Mouse (Mus musculus) liver, embryonic 14.5 days (tissue): ENCODE data around the gene Tatdn3. TPM values are rescaled to one million over a fixed set of nuclear protein-coding genes. Genes with fewer than 3 reads are reported as not detected.

ENCODE experiments used
- ATAC-seq: fragments of 200-750 bp; cut with Nextera tagmentation; 2 replicates; pipeline ENCODE4 v1.8.0; 2017; ENCODE audit warnings: moderate number of reproducible peaks, mild to moderate bottlenecking, moderate library complexity; ENCODE audit not compliant: insufficient read depth
- DNase-seq, 3 experiments: peaks; one replicate each; pipeline ENCODE4 v3.0.0-alpha.2; 2012 to 2013; ENCODE audit warnings: low read depth in 3 of 3, low spot score in 3 of 3
- H3K27ac ChIP-seq: fragments of 300-500 bp; sonication (generic); 2 replicates; pipeline ENCODE4 v1.5.1; 2014; ENCODE audit warnings: moderate library complexity, mild to moderate bottlenecking, control low read depth, inconsistent platforms
- H3K27me3 ChIP-seq: fragments of 300-500 bp; sonication (generic); 2 replicates; pipeline ENCODE4 v1.6.1; 2014; ENCODE audit warnings: mild to moderate bottlenecking, low read length, moderate library complexity; ENCODE audit not compliant: control insufficient read depth, insufficient read depth
- H3K36me3 ChIP-seq: fragments of 300-500 bp; sonication (generic); replicated peaks from 2 replicates; pipeline ENCODE4 v1.6.1; 2014; ENCODE audit warnings: low read depth; ENCODE audit not compliant: control insufficient read depth, insufficient read depth
- H3K4me1 ChIP-seq, 2 experiments: fragments of 200-500 bp in 1 of 2; fragments of 300-500 bp in 1 of 2; sonication (generic) in 1 of 2; replicated peaks; 2 replicates each; pipeline ENCODE4 v1.6.1; 2012 to 2014; ENCODE audit warnings: antibody characterized with exemption in 1 of 2, inconsistent platforms in 1 of 2, low read length in 1 of 2; ENCODE audit not compliant: control insufficient read depth in 2 of 2, insufficient read depth in 2 of 2
- H3K4me2 ChIP-seq: fragments of 300-500 bp; sonication (generic); 2 replicates; pipeline ENCODE4 v1.6.1; 2014; ENCODE audit warnings: low read depth, mild to moderate bottlenecking, control low read depth, moderate library complexity
- H3K4me3 ChIP-seq, 2 experiments: fragments of 200-500 bp in 1 of 2; fragments of 300-500 bp in 1 of 2; sonication (generic) in 1 of 2; 2 replicates each; pipeline ENCODE4 v1.5.1; 2012 to 2014; ENCODE audit warnings: low read depth in 2 of 2, low read length in 2 of 2, mild to moderate bottlenecking in 2 of 2, control low read depth in 1 of 2, inconsistent platforms in 1 of 2, moderate library complexity in 1 of 2; ENCODE audit not compliant: insufficient read depth in 1 of 2
- H3K9ac ChIP-seq: fragments of 300-500 bp; sonication (generic); replicated peaks from 2 replicates; pipeline ENCODE4 v1.6.1; 2014; ENCODE audit warnings: mild to moderate bottlenecking, control low read depth, moderate library complexity
- H3K9me3 ChIP-seq: fragments of 300-500 bp; sonication (generic); 2 replicates; pipeline ENCODE4 v1.6.1; 2016; ENCODE audit warnings: low read length, mixed read lengths; ENCODE audit not compliant: control insufficient read depth
- CTCF ChIP-seq: IDR thresholded peaks from 2 replicates; pipeline ENCODE4 v1.5.1; 2016; ENCODE audit warnings: antibody characterized with exemption, low read depth, control low read depth
- EP300 ChIP-seq: IDR thresholded peaks from 2 replicates; pipeline ENCODE4 v1.6.1; 2016; ENCODE audit warnings: antibody characterized with exemption, low read depth
- WGBS: fragments of 180-500 bp; shearing (Covaris S2); extraction: QIAGEN DNeasy Blood & Tissue Kit; methylation state at CpG from one replicate; pipeline ENCODE4 v1.1.7; 2014; ENCODE audit not compliant: insufficient replicate concordance; 5-methylcytosine and 5-hydroxymethylcytosine counted together
- polyA plus RNA-seq, 2 experiments: library from polyadenylated mRNA; depleted of rRNA in 1 of 2; stranded (reverse) in 1 of 2; unstranded in 1 of 2; fragments of >200 nt; fragmentation: Nextera tagmentation in 1 of 2; extraction: Ambion mirVana in 1 of 2; gene quantifications; 2 replicates each; pipeline versions ENCODE4 v1.2.1 to v1.2.3; 2012 to 2014

Tatdn3 gene
- polyA plus RNA-seq, 2 experiments, result 6.5 to 8.5 TPM

GRCm38 (mm10) chr1:191102730-191103370 lies 40.1 kb upstream of the Tatdn3 start:
- no peak overlapping the region for H3K4me3 ChIP-seq
- no peaks in the 10 kb centered on the region for H3K4me1 ChIP-seq
- ATAC-seq, result no peak
- no peak overlapping the region for H3K9ac ChIP-seq
- no peaks in the 10 kb centered on the region for H3K36me3 ChIP-seq
- no peak overlapping the region for H3K27ac ChIP-seq
- H3K27me3 ChIP-seq, result peaks cover 30% of the 10 kb centered on the region
- 67% methylated on average over 15 of the region's 15 CpGs for WGBS
- no peaks in the 10 kb centered on the region for H3K9me3 ChIP-seq
- no peak overlapping the region for H3K4me2 ChIP-seq
- no peak for TF ChIP-seq EP300
- TF ChIP-seq CTCF, result no peak
- no peak for DNase-seq

GRCm38 (mm10) chr1:191099772-191100291 lies 37.1 kb upstream of the Tatdn3 start:
- ATAC-seq (no peak), DNase-seq (no peak)
- H3K36me3 ChIP-seq, result no peaks in the 10 kb centered on the region
- H3K27me3 ChIP-seq, result peaks cover 44% of the 10 kb centered on the region
- no peak overlapping the region for H3K4me2 ChIP-seq
- H3K4me1 ChIP-seq, result no peaks in the 10 kb centered on the region
- TF ChIP-seq CTCF, result no peak
- no peak for TF ChIP-seq EP300
- no peak overlapping the region for H3K27ac ChIP-seq
- no peak overlapping the region for H3K4me3 ChIP-seq
- H3K9me3 ChIP-seq, result no peaks in the 10 kb centered on the region
- H3K9ac ChIP-seq, result no peak overlapping the region
- WGBS, result 59% methylated on average over 5 of the region's 5 CpGs

- Histone ChIP-seq H3K4me1 (no peaks in the 10 kb centered on the region), H3K4me2 (no peak overlapping the region), H3K9ac (no peak overlapping the region), H3K9me3 (no peaks in the 10 kb centered on the region), H3K27me3 (peaks cover 44% of the 10 kb centered on the region), H3K27ac (no peak overlapping the region), H3K4me3 (no peak overlapping the region), H3K36me3 (no peaks in the 10 kb centered on the region)
- WGBS, result 42% methylated on average over 5 of the region's 5 CpGs
- no peak for ATAC-seq
- DNase-seq, result no peak
- TF ChIP-seq EP300, result no peak
- no peak for TF ChIP-seq CTCF
Observed at GRCm38 (mm10) chr1:191099114-191099513, 36.4 kb upstream of the Tatdn3 start.

- H3K9me3 ChIP-seq, result no peaks in the 10 kb centered on the region
- ATAC-seq (peak; percentile 21; the same call in 1 of the 2 replicates), DNase-seq (no peak)
- H3K36me3 ChIP-seq, result no peaks in the 10 kb centered on the region
- WGBS, result 2% methylated on average over 91 of the region's 95 CpGs
- TF ChIP-seq EP300, result no peak
- TF ChIP-seq CTCF, result no peak
- H3K27me3 ChIP-seq, result peaks cover 44% of the 10 kb centered on the region
- peak within 1 kb of the TSS; percentile 47 for H3K4me2 ChIP-seq
- H3K9ac ChIP-seq, result no peak within 1 kb of the TSS
- no peak within 1 kb of the TSS for H3K27ac ChIP-seq
- peak within 1 kb of the TSS; percentile 38 to 42 for H3K4me3 ChIP-seq
- H3K4me1 ChIP-seq, result no peaks in the 10 kb centered on the region
Observed at GRCm38 (mm10) chr1:191097802-191098747, 35.3 kb upstream of the Tatdn3 start, which contains the start of gene Batf3. Gene Batf3 (plus strand): TSS chr1:191097847.
